8 mouse cellular contexts compared by ENCODE assay signal in the genomic region with DNA sequence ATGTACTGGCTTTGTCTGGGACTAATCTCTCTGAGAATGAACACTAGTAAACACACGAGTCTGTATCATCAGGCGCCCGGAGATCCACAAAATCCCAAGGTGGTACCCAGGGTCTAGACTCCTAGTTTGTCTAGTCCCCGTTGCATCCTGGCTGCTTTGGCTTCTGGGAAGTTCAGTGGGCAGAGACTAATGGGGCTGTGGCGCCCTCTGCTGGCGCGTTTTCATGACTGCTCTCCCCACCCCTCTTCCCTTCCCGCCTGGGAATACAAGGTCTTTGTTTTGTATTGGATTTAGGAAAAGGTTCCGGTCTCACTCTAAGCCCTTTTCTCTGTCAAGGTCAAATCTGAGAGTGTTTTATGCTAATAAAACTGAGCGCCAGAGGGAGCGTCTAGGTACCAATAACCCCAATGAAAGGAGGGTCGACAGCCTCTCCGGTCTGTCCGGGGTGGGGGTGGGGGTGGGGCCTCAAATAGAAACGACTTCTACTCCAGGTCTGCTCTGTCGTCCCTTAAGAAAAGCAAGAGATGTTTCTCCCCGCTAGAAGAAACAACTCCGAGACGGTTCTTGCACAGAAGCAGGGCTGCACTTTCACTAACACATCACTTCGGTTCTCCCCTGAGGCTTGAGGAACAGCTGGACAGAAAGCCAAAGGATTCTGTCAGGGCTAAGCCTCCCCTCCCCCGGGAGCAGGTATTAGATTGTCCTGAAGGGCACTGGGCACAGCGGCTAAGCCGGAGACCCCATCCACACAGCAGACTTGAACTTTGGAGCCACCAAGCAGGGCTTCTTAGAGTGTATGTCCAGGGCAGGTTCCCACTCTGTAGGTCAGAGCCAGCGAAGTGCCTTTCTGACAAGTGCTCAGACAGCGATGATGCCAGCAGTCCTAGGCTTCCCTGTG. TPM values are rescaled to one million over a fixed set of nuclear protein-coding genes. Genes with fewer than 3 reads are reported as not detected.
DNase-seq lines count a peak whose midpoint lies in the region; ATAC-seq lines count a peak whose summit lies in the region.

No protein-coding gene starts in this region.

- peaks cover 2% of the 10 kb centered on the region for H3K4me1 ChIP-seq in erythroblast, embryonic 14.5 days (ENCODE audit: control insufficient read depth)
- peaks cover 4% of the 10 kb centered on the region; the same call in 1 of the 2 replicates for H3K4me1 ChIP-seq in hindbrain, embryonic 14.5 days (replicated peaks; ENCODE audit: control insufficient read depth, insufficient read depth, low read length)

- no peaks in the 10 kb centered on the region for H3K36me3 ChIP-seq in erythroblast, embryonic 14.5 days (ENCODE audit: control insufficient read depth)
- H3K36me3 ChIP-seq in hindbrain, embryonic 14.5 days (replicated peaks; ENCODE audit: control insufficient read depth, insufficient read depth): no peaks in the 10 kb centered on the region

- no peaks in the 10 kb centered on the region for H3K27me3 ChIP-seq in erythroblast, embryonic 14.5 days (ENCODE audit: control insufficient read depth)
- H3K27me3 ChIP-seq in hindbrain, embryonic 14.5 days (ENCODE audit: control insufficient read depth, insufficient read depth, low read length): no peaks in the 10 kb centered on the region

- H3K9ac ChIP-seq in hindbrain, embryonic 14.5 days: peak overlapping the region; percentile 52; the same call in 1 of the 2 replicates

- 0 out of 2 replicates have a peak overlapping the region, but pooled peaks have one; percentile 20 for H3K27ac ChIP-seq in hindbrain, embryonic 14.5 days

- no peaks in the 10 kb centered on the region for H3K9me3 ChIP-seq in erythroblast, embryonic 14.5 days (ENCODE audit: control insufficient read depth, low read length)
- H3K9me3 ChIP-seq in hindbrain, embryonic 14.5 days (ENCODE audit: control insufficient read depth, low read length): no peaks in the 10 kb centered on the region

- WGBS in hindbrain, embryonic 14.5 days: 10% methylated on average over 25 of the region's 25 CpGs

- no peak for ATAC-seq in erythroblast, adult 5-6 weeks (replicated peaks; ENCODE audit: low FRiP score, poor library complexity, severe bottlenecking)
- ATAC-seq in frontal cortex, adult (ENCODE audit: low TSS enrichment): peak; percentile 80
- peak; percentile 61 for ATAC-seq in hindbrain, embryonic 14.5 days (ENCODE audit: low FRiP score)

- DNase-seq in cerebellum, adult 8-10 months: peak; percentile 34
- peak; percentile 82 for DNase-seq in hindbrain, embryonic 14.5 days (ENCODE audit: low spot score)
- DNase-seq in left cerebral cortex, adult 11 months (ENCODE audit: low spot score): peak; percentile 40
- peak; percentile 74 for DNase-seq in lung, postnatal 36 days
- peak; percentile 57 for DNase-seq in retina, postnatal 7 days (ENCODE audit: low read depth, low spot score)

- peak overlapping the region; percentile 19 for H3K4me3 ChIP-seq in erythroblast, embryonic 14.5 days (replicated peaks)
- peak overlapping the region; percentile 29 for H3K4me3 ChIP-seq in hindbrain, embryonic 14.5 days (replicated peaks; ENCODE audit: low read length)

- H3K4me2 ChIP-seq in hindbrain, embryonic 14.5 days (replicated peaks): peak overlapping the region; percentile 53

RNA-seq across cellular contexts. Expression of a gene that starts 22.1 kb away (rescaled TPM):
- not detected in 2 replicates for polyA plus RNA-seq in erythroblast, embryonic 14.5 days (2012)
- not detected in 2 replicates for total RNA-seq in erythroblast, adult 5-6 weeks (2015; ENCODE audit: low replicate concordance)
- not detected in 2 replicates for total RNA-seq in erythroblast, adult 5-6 weeks (2017; ENCODE audit: low replicate concordance)
- polyA plus RNA-seq in hindbrain, embryonic 14.5 days (2014; fragmentation: Nextera tagmentation; extraction: Ambion mirVana): not detected in 2 replicates
